Mouse (Mus musculus) CH12.LX (cell line): ENCODE results near the gene Frzb. TPM values are rescaled to one million over a fixed set of nuclear protein-coding genes. Genes with fewer than 3 reads are reported as not detected.

Source experiments
- DNase-seq: peaks from one replicate; pipeline ENCODE4 v3.0.0-alpha.2; 2013; ENCODE audit errors: extremely low read depth
- H3K27ac ChIP-seq: 2 replicates; pipeline ENCODE4 v1.5.1; 2012; ENCODE audit warnings: low read depth, mild to moderate bottlenecking, control low read depth, moderate library complexity; ENCODE audit not compliant: insufficient read depth
- H3K27me3 ChIP-seq: replicated peaks from 2 replicates; pipeline ENCODE3; 2012; ENCODE audit warnings: inconsistent platforms
- H3K36me3 ChIP-seq, 2 experiments: replicated peaks in 1 of 2; 2 replicates each; pipeline versions ENCODE3 to v1.6.1; 2012; ENCODE audit warnings: inconsistent platforms in 1 of 2, low read length in 1 of 2, mild to moderate bottlenecking in 1 of 2, mixed read lengths in 1 of 2, moderate library complexity in 1 of 2; ENCODE audit not compliant: control insufficient read depth in 1 of 2, insufficient read depth in 1 of 2
- H3K4me1 ChIP-seq, 2 experiments: 2 replicates each; pipeline ENCODE4 v1.6.1; 2012; ENCODE audit warnings: inconsistent platforms in 1 of 2, moderate library complexity in 1 of 2; ENCODE audit not compliant: insufficient read depth in 2 of 2, control insufficient read depth in 1 of 2
- H3K4me2 ChIP-seq: 2 replicates; pipeline ENCODE4 v1.6.1; 2012; ENCODE audit warnings: low read depth, mild to moderate bottlenecking, control low read depth; ENCODE audit not compliant: poor library complexity, insufficient read depth, severe bottlenecking
- H3K4me3 ChIP-seq, 3 experiments: fragments of 150-350 bp in 1 of 3; sonication (generic) in 1 of 3; replicated peaks in 1 of 3; 2 replicates each; pipeline versions ENCODE3 to v1.5.1; 2011 to 2012; ENCODE audit warnings: low read depth in 2 of 3, low read length in 2 of 3, mild to moderate bottlenecking in 2 of 3, moderate library complexity in 2 of 3, control low read depth in 1 of 3, improper control_type of control experiment in 1 of 3, inconsistent platforms in 1 of 3, mixed read lengths in 1 of 3; ENCODE audit not compliant: poor library complexity in 1 of 3
- H3K79me2 ChIP-seq: replicated peaks from 2 replicates; pipeline ENCODE4 v1.6.1; 2012; ENCODE audit warnings: mild to moderate bottlenecking, moderate library complexity; ENCODE audit not compliant: control insufficient read depth, poor library complexity, insufficient read depth, severe bottlenecking; ENCODE audit errors: extremely low read depth
- H3K9ac ChIP-seq: 2 replicates; pipeline ENCODE4 v1.6.1; 2012; ENCODE audit warnings: low read depth, mild to moderate bottlenecking, control low read depth, moderate library complexity; ENCODE audit not compliant: insufficient read depth
- H3K9me3 ChIP-seq: replicated peaks from 2 replicates; pipeline ENCODE3; 2012; ENCODE audit warnings: low read length, inconsistent platforms, mixed read lengths
- CTCF ChIP-seq, 2 experiments: IDR thresholded peaks in 1 of 2; conservative IDR thresholded peaks in 1 of 2; 2 replicates each; pipeline ENCODE4 v1.5.1; 2011 to 2012; ENCODE audit warnings: low read depth in 2 of 2, low read length in 2 of 2, improper control_type of control experiment in 1 of 2, inconsistent platforms in 1 of 2, mild to moderate bottlenecking in 1 of 2, moderate library complexity in 1 of 2
- E2F4 ChIP-seq: IDR thresholded peaks from 2 replicates; pipeline ENCODE4 v1.6.1; 2011; ENCODE audit warnings: low read depth, low read length, improper control_type of control experiment; ENCODE audit not compliant: insufficient replicate concordance
- HCFC1 ChIP-seq: IDR thresholded peaks from 2 replicates; pipeline ENCODE4 v1.6.1; 2012; ENCODE audit warnings: low read depth, mild to moderate bottlenecking, inconsistent platforms, low read length, improper control_type of control experiment
- JUND ChIP-seq: conservative IDR thresholded peaks from 2 replicates; pipeline ENCODE4 v1.6.1; 2011; ENCODE audit warnings: low read depth, low read length, improper control_type of control experiment
- MAZ ChIP-seq: IDR thresholded peaks from 2 replicates; pipeline ENCODE4 v1.6.1; 2012; ENCODE audit warnings: low read depth, mild to moderate bottlenecking, inconsistent platforms, low read length, improper control_type of control experiment, moderate library complexity
- NRF1 ChIP-seq: IDR thresholded peaks from 2 replicates; pipeline ENCODE4 v1.6.1; 2014; ENCODE audit warnings: low read depth, mild to moderate bottlenecking, inconsistent platforms, low read length, improper control_type of control experiment, moderate library complexity
- POLR2A ChIP-seq: IDR thresholded peaks from 2 replicates; pipeline ENCODE4 v1.6.1; 2011; ENCODE audit warnings: low read depth, mild to moderate bottlenecking, improper control_type of control experiment, low read length
- POLR2AphosphoS2 ChIP-seq: IDR thresholded peaks from 2 replicates; pipeline ENCODE4 v1.6.1; 2011; ENCODE audit warnings: low read depth, low read length, improper control_type of control experiment
- RAD21 ChIP-seq: IDR thresholded peaks from 2 replicates; pipeline ENCODE4 v1.6.1; 2011; ENCODE audit warnings: low read depth, mild to moderate bottlenecking, low read length, improper control_type of control experiment, moderate library complexity
- RCOR1 ChIP-seq: conservative IDR thresholded peaks from 2 replicates; pipeline ENCODE4 v1.6.1; 2012; ENCODE audit warnings: low read depth, mild to moderate bottlenecking, inconsistent platforms, low read length, improper control_type of control experiment
- SMC3 ChIP-seq: IDR thresholded peaks from 2 replicates; pipeline ENCODE4 v1.6.1; 2011; ENCODE audit warnings: low read depth, low read length, improper control_type of control experiment
- TBP ChIP-seq: conservative IDR thresholded peaks from 2 replicates; pipeline ENCODE4 v1.6.1; 2011; ENCODE audit warnings: low read depth, low read length, improper control_type of control experiment
- TCF12 ChIP-seq: IDR thresholded peaks from 2 replicates; pipeline ENCODE4 v1.6.1; 2014; ENCODE audit warnings: low read depth, mild to moderate bottlenecking, inconsistent platforms, low read length, improper control_type of control experiment
- ZKSCAN1 ChIP-seq: IDR thresholded peaks from 2 replicates; pipeline ENCODE4 v1.6.1; 2012; ENCODE audit warnings: low read depth, inconsistent platforms, low read length, improper control_type of control experiment, borderline replicate concordance
- ZNF384 ChIP-seq: IDR thresholded peaks from 2 replicates; pipeline ENCODE4 v1.6.1; 2012; ENCODE audit warnings: low read depth, low read length, improper control_type of control experiment, inconsistent platforms
- dilution Hi-C: fragments of 300-500 bp; cut with MboI; formaldehyde crosslinking; loops from 2 replicates; pipeline ENCODE4 v1.14.3; 2020; ENCODE audit warnings: low sequenced_read_pairs; ENCODE audit not compliant: extremely low pct_unique_long_range_greater_than_20kb, extremely low pct_ligation_motif_present
- in situ Hi-C: fragments of 300-500 bp; cut with MboI; formaldehyde crosslinking; loops from 3 replicates; pipeline ENCODE4 v1.14.3; 2019; ENCODE audit warnings: low sequenced_read_pairs, low pct_ligation_motif_present, low pct_unique_long_range_greater_than_20kb, mixed read lengths
- polyA plus RNA-seq: library from polyadenylated mRNA; unstranded; fragments of >175 nt; gene quantifications from 2 replicates; pipeline ENCODE4 v1.2.1, GENCODE M21; 2012; ENCODE audit warnings: low read depth; ENCODE audit not compliant: insufficient read length
- total RNA-seq, 2 experiments: library from RNA; depleted of rRNA; stranded (reverse); fragments of 300-350 nt in 1 of 2; fragments of >200 nt in 1 of 2; gene quantifications; 2 replicates each; pipeline ENCODE4 v1.2.3; 2012 to 2014

The Frzb gene
- total and polyA plus RNA-seq, 3 experiments = not detected

DNA sequence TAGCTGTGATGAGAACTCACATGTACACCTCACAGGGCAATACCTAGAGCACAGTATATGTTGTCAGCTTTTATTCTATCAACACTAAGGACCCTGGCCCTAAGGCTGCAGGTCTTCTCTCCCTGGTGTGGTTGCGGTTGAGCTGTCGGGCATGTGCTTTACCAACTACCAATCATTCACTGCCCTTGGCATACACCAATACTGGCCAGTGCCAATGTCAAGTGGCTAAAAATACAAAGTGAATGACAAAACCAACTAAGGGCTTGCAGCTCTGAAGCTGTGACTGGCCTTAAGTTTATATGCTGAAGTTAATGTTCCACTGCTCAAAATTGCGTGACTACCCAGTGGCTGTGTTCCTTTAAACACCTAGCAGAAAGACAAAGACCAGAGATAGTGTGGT lies 6.0 kb downstream of the Frzb start:
- H3K27ac ChIP-seq = no peak overlapping the region
- in situ Hi-C loops = no loop called here
- dilution Hi-C loops = no loop called here

DNA sequence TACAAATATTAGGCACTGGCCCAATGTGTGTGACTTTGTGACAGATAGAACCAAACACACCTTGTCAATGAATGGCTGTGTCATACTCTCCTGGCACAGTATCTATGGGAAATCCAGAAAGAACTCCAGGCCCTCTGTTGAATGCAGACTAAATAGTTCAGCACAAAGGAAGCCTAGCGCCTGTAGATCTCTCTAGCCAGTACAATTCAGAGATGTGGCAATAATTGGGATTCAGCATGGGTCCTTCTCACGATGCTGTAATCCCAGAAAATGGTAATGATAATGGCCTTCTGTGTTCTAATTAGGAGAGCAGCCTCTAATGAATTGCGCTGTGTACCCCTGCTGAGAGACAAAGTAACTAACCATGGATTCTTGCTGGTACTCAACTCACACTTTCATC lies 8.6 kb downstream of the Frzb start:
- H3K4me1 ChIP-seq = peaks cover 0 to 7% of the 10 kb centered on the region in 2 experiments; a peak in 1 of 4 replicates
- no peak for TF ChIP-seq RAD21
- TF ChIP-seq SMC3 = no peak
- peaks cover under 1% of the 10 kb centered on the region for H3K9me3 ChIP-seq
- no peaks in the 10 kb centered on the region for H3K27me3 ChIP-seq
- H3K36me3 ChIP-seq = no peaks in the 10 kb centered on the region
- H3K79me2 ChIP-seq = no peaks in the 10 kb centered on the region
- no peak overlapping the region for H3K27ac ChIP-seq
- no peak overlapping the region for H3K9ac ChIP-seq
- in situ Hi-C loops (no loop called here), dilution Hi-C loops (no loop called here)
- no peak overlapping the region for H3K4me2 ChIP-seq
- no peak overlapping the region for H3K4me3 ChIP-seq
- DNase-seq = no peak

More for the DNA sequence above, 6.0 kb downstream of the Frzb start:
- Histone ChIP-seq H3K9me3 (peaks cover 7% of the 10 kb centered on the region), H3K4me2 (no peak overlapping the region), H3K27me3 (no peaks in the 10 kb centered on the region), H3K79me2 (no peaks in the 10 kb centered on the region), H3K9ac (no peak overlapping the region), H3K36me3 (no peaks in the 10 kb centered on the region), H3K4me3 (no peak overlapping the region), H3K4me1 (peaks cover 0 to 7% of the 10 kb centered on the region in 2 experiments; a peak in 1 of 4 replicates)
- no peak for TF ChIP-seq NRF1
- DNase-seq = no peak

DNA sequence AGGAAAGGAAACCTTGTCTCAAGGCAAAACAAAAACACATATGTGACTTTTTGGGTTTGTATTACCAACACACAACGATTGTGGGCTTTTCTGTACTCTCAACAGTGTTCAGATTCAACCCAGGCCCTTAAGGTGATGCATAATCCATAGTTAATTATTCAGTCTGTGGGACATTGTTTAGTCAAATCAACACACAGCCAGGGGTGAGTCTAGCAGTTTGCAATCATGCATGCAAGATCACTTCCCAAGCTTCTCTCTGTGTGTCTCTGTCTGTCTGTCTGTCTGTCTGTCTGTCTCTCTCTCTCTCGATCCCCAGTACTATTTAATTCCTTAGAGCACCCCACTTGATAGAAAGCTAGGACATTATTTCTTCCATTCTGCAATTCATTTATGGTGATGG lies 10.0 kb downstream of the Frzb start:
- no peaks in the 10 kb centered on the region for H3K79me2 ChIP-seq
- H3K4me2 ChIP-seq = no peak overlapping the region
- no peak for TF ChIP-seq E2F4
- no peak for TF ChIP-seq POLR2AphosphoS2
- no peak for TF ChIP-seq RAD21
- TF ChIP-seq TBP = no peak
- no peak for TF ChIP-seq ZKSCAN1
- no peak for TF ChIP-seq ZNF384
- TF ChIP-seq POLR2A = no peak
- TF ChIP-seq CTCF (conservative IDR thresholded peaks at IDR 0.05 in 1 of 2, IDR thresholded peaks at IDR 0.05 in 1 of 2; ENCODE audit: low read depth in 2 of 2, low read length in 2 of 2) = no peak
- no peak for TF ChIP-seq JUND
- no peak for TF ChIP-seq HCFC1
- TF ChIP-seq TCF12 = no peak
- TF ChIP-seq RCOR1 = no peak
- no peak for TF ChIP-seq MAZ
- H3K4me3 ChIP-seq = no peak overlapping the region
- no peaks in the 10 kb centered on the region for H3K36me3 ChIP-seq
- DNase-seq = no peak
- no peaks in the 10 kb centered on the region for H3K9me3 ChIP-seq
- H3K27me3 ChIP-seq = no peaks in the 10 kb centered on the region
- dilution Hi-C loops = no loop called here
- H3K9ac ChIP-seq = no peak overlapping the region
- peaks cover 0 to 7% of the 10 kb centered on the region in 2 experiments; a peak in 1 of 4 replicates for H3K4me1 ChIP-seq
- no peak overlapping the region for H3K27ac ChIP-seq
- in situ Hi-C loops = no loop called here
